8 mouse cellular contexts compared by ENCODE assay signal in genomic region chr1:36940381-36940762, GRCm38 (mm10). TPM values are rescaled to one million over a fixed set of nuclear protein-coding genes. Genes with fewer than 3 reads are reported as not detected.
DNase-seq lines count a peak whose midpoint lies in the region; ATAC-seq and TF ChIP-seq lines count a peak whose summit lies in the region.

No protein-coding gene starts in this region.

- no peak for ATAC-seq in kidney, postnatal 0 days (replicated peaks; ENCODE audit: low FRiP score, low read depth)
- ATAC-seq in embryonic facial prominence, embryonic 12.5 days (ENCODE audit: insufficient number of reproducible peaks, insufficient read depth, low FRiP score, low TSS enrichment): no peak
- no peak for ATAC-seq in intestine, postnatal 0 days
- ATAC-seq in neural tube, embryonic 13.5 days (ENCODE audit: low read depth): no peak

- peak overlapping the region; percentile 100 for H3K4me3 ChIP-seq in kidney, postnatal 0 days (replicated peaks; ENCODE audit: low read depth, low read length)
- peak overlapping the region; percentile 97 for H3K4me3 ChIP-seq in embryonic facial prominence, embryonic 12.5 days
- H3K4me3 ChIP-seq in intestine, postnatal 0 days (ENCODE audit: low read depth, low read length): peak overlapping the region; percentile 100
- peak overlapping the region; percentile 91 for H3K4me3 ChIP-seq in neural tube, embryonic 13.5 days

- WGBS in kidney, postnatal 0 days: 61% methylated on average over 3 of the region's 3 CpGs
- 47% methylated on average over 3 of the region's 3 CpGs for WGBS in embryonic facial prominence, embryonic 12.5 days
- WGBS in intestine, postnatal 0 days: 56% methylated on average over 3 of the region's 3 CpGs
- WGBS in neural tube, embryonic 13.5 days: 57% methylated on average over 3 of the region's 3 CpGs

- no peaks in the 10 kb centered on the region for H3K9me3 ChIP-seq in kidney, postnatal 0 days (replicated peaks; ENCODE audit: low read length)
- no peaks in the 10 kb centered on the region for H3K9me3 ChIP-seq in embryonic facial prominence, embryonic 12.5 days
- no peaks in the 10 kb centered on the region for H3K9me3 ChIP-seq in intestine, postnatal 0 days (ENCODE audit: control insufficient read depth)
- H3K9me3 ChIP-seq in neural tube, embryonic 13.5 days: no peaks in the 10 kb centered on the region

- TF ChIP-seq CTCF in kidney, postnatal 0 days (IDR thresholded peaks at IDR 0.05; ENCODE audit: low read depth): no peak
- no peak for TF ChIP-seq CTCF in intestine, postnatal 0 days (IDR thresholded peaks at IDR 0.05; ENCODE audit: low read depth)

- peak overlapping the region; percentile 98; the same call in 1 of the 2 replicates for H3K9ac ChIP-seq in kidney, postnatal 0 days (ENCODE audit: low read depth, low read length)
- H3K9ac ChIP-seq in embryonic facial prominence, embryonic 12.5 days: 0 out of 2 replicates have a peak overlapping the region, but pooled peaks have one; percentile 97
- peak overlapping the region; percentile 99 for H3K9ac ChIP-seq in intestine, postnatal 0 days (ENCODE audit: low read depth, low read length)
- peak overlapping the region; percentile 98 for H3K9ac ChIP-seq in neural tube, embryonic 13.5 days

- H3K27ac ChIP-seq in kidney, postnatal 0 days: peak overlapping the region; percentile 91; the same call in 1 of the 2 replicates
- no peak overlapping the region for H3K27ac ChIP-seq in embryonic facial prominence, embryonic 12.5 days
- H3K27ac ChIP-seq in intestine, postnatal 0 days (ENCODE audit: low read depth, low read length): no peak overlapping the region
- H3K27ac ChIP-seq in neural tube, embryonic 13.5 days (replicated peaks): peak overlapping the region; percentile 96

- H3K27me3 ChIP-seq in kidney, postnatal 0 days (ENCODE audit: insufficient read depth, low read length): no peaks in the 10 kb centered on the region
- no peaks in the 10 kb centered on the region for H3K27me3 ChIP-seq in embryonic facial prominence, embryonic 12.5 days
- H3K27me3 ChIP-seq in intestine, postnatal 0 days (replicated peaks; ENCODE audit: control insufficient read depth, insufficient read depth, low read length): no peaks in the 10 kb centered on the region
- H3K27me3 ChIP-seq in neural tube, embryonic 13.5 days: no peaks in the 10 kb centered on the region

- DNase-seq in kidney, postnatal 0 days (ENCODE audit: low spot score): no peak
- no peak for DNase-seq in kidney, adult 8-10 months
- DNase-seq in adrenal gland, postnatal 14 days: no peak
- DNase-seq in thymus, adult 18-20 months: no peak
- no peak for DNase-seq in spleen, adult 18-20 months

- peak overlapping the region; percentile 87 for H3K4me2 ChIP-seq in kidney, postnatal 0 days (ENCODE audit: low read length)
- peak overlapping the region; percentile 76 for H3K4me2 ChIP-seq in embryonic facial prominence, embryonic 12.5 days (replicated peaks)
- peak overlapping the region; percentile 75 for H3K4me2 ChIP-seq in intestine, postnatal 0 days (replicated peaks; ENCODE audit: low read depth)
- peak overlapping the region; percentile 56 for H3K4me2 ChIP-seq in neural tube, embryonic 13.5 days

- no peaks in the 10 kb centered on the region for H3K36me3 ChIP-seq in kidney, postnatal 0 days (ENCODE audit: insufficient read depth, low read length)
- no peaks in the 10 kb centered on the region for H3K36me3 ChIP-seq in embryonic facial prominence, embryonic 12.5 days
- no peaks in the 10 kb centered on the region; the same call in 1 of the 2 replicates for H3K36me3 ChIP-seq in intestine, postnatal 0 days (ENCODE audit: control insufficient read depth, insufficient read depth)
- H3K36me3 ChIP-seq in neural tube, embryonic 13.5 days: no peaks in the 10 kb centered on the region

- H3K4me1 ChIP-seq in kidney, postnatal 0 days (replicated peaks; ENCODE audit: insufficient read depth, low read length): peaks cover 2% of the 10 kb centered on the region; the same call in 1 of the 2 replicates
- peaks cover 14% of the 10 kb centered on the region for H3K4me1 ChIP-seq in embryonic facial prominence, embryonic 12.5 days
- 0 out of 2 replicates have a peak, but pooled peaks cover 5% of the 10 kb centered on the region for H3K4me1 ChIP-seq in intestine, postnatal 0 days (replicated peaks; ENCODE audit: control insufficient read depth, insufficient read depth, low read length)
- H3K4me1 ChIP-seq in neural tube, embryonic 13.5 days (replicated peaks): peaks cover 34% of the 10 kb centered on the region

RNA-seq across cellular contexts. Expression of gene Tmem131, which starts 3.1 kb away (rescaled TPM):
- 9.0 and 9.2 TPM in 2 replicates for polyA plus RNA-seq in kidney, postnatal 0 days (2015; fragmentation: Nextera tagmentation; extraction: Ambion mirVana)
- polyA plus RNA-seq in embryonic facial prominence, embryonic 12.5 days (2016; fragmentation: Nextera tagmentation; extraction: Ambion mirVana): 18.5 and 19.9 TPM in 2 replicates
- polyA plus RNA-seq in intestine, postnatal 0 days (2015; fragmentation: Nextera tagmentation; extraction: Ambion mirVana): 10.6 TPM in 2 replicates
- polyA plus RNA-seq in neural tube, embryonic 13.5 days (2015; fragmentation: Nextera tagmentation; extraction: Ambion mirVana): 11.6 and 14.1 TPM in 2 replicates
- total RNA-seq in adrenal gland, postnatal 14 days (2021): 45.7 and 48.2 TPM in 2 replicates

Comparison
In these comparisons a context has a peak if more than half of its experiments do, and no peak if none do; other contexts are left out.
1. H3K27ac ChIP-seq: peak in kidney, postnatal 0 days (single experiment) and neural tube, embryonic 13.5 days (single experiment); none in embryonic facial prominence, embryonic 12.5 days (single experiment) and intestine, postnatal 0 days (single experiment).
2. Peak in every context shown above with its lines, with median percentiles within 50 percentile points of each other: H3K4me2 ChIP-seq, H3K4me3 ChIP-seq and H3K9ac ChIP-seq.